Mouse (Mus musculus): ENCODE measurements around the gene Col27a1.

- no peak for TF ChIP-seq CTCF (IDR thresholded peaks at IDR 0.05; ENCODE audit: insufficient read depth, low read length)
- TF ChIP-seq POLR2A (IDR thresholded peaks at IDR 0.05; ENCODE audit: borderline replicate concordance, extremely low read depth, low read depth, low read length), result no peak
These were observed 22.2 kb upstream of the Col27a1 start for GRCm38 (mm10) chr4:63191641-63192040.
